Mouse (Mus musculus): ENCODE measurements around the gene 4933407L21Rik.

DNA sequence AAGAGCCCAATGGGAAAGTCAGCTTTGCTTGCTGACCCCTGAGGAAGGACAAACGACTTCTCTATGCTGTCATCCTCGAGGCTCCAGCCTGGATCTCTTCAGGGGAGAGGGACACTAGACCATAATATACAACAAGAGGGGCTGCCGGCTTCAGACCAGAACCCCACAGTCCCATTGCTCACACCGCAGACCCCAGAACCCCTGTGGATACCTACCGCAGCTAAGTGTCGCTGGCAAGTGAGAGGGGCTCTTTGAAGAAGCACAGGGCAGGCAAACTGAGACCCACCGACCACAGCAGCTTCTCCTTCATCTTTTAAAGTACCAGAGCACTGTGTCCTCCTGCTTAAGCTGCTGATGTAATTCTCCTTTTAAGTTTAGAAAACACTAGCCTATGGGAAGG is 6.3 kb downstream of the 4933407L21Rik start:
- TF ChIP-seq POLR2A (IDR thresholded peaks at IDR 0.05; ENCODE audit: borderline replicate concordance, control insufficient read depth, low read depth, low read length) (no peak), CTCF (IDR thresholded peaks at IDR 0.05; ENCODE audit: control insufficient read depth, insufficient read depth, low read length) (no peak)

All from bone marrow, adult 2 months (tissue).